Mouse (Mus musculus): ENCODE results near the gene Gm8660.
"Not testable (repeated sequence)": the region's sequence is repeated elsewhere in the genome, so short reads cannot be mapped to it uniquely, and the experiment has no call there.

Gm8660 gene

GRCm38 (mm10) chr7:22370939-22371338, at the start of gene Gm8660:
Gene Gm8660 (minus strand): TSS chr7:22371039.
- DNase-seq, result not testable (repeated sequence)

DNA sequence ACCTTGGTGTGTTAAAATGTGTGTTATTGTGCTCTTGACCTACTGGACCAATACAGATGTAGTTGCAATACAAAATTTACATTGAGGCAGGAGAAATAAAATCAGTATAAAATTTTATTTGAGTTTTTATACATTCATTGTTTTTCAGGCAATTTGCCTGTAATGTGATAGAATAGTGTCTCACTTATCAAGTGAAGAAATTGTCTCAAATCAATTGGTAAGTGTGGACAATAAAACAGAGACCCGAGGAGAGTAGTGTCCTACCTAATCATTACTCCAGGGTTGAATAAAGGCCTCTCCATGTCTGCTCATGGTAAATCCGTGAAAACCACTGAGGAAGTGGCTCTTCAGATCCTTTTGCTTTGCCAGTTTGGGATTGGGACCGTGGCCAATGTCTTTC, 42.4 kb upstream of the Gm8660 start, which contains the start of gene Vmn1r148:
Gene Vmn1r148 (plus strand): TSS at position 301 of the 400 bp plus-strand sequence.
- DNase-seq, result not testable (repeated sequence)

GRCm38 (mm10) chr7:22329617-22330016, 41.2 kb downstream of the Gm8660 start, which contains the start of gene Gm4187:
Gene Gm4187 (minus strand): TSS chr7:22329717.
- not testable (repeated sequence) for DNase-seq

Measured in B cell, adult 2 months (primary cell).